Mouse (Mus musculus) lung, postnatal 0 days (tissue): ENCODE measurements around the gene Gm43191.

ENCODE experiments used
- CTCF ChIP-seq: IDR thresholded peaks from 2 replicates; pipeline ENCODE4 v1.5.1; 2016; ENCODE audit warnings: antibody characterized with exemption, mild to moderate bottlenecking
- EP300 ChIP-seq: IDR thresholded peaks from 2 replicates; pipeline ENCODE4 v1.6.1; 2016; ENCODE audit warnings: antibody characterized with exemption, mild to moderate bottlenecking, control low read depth

DNA sequence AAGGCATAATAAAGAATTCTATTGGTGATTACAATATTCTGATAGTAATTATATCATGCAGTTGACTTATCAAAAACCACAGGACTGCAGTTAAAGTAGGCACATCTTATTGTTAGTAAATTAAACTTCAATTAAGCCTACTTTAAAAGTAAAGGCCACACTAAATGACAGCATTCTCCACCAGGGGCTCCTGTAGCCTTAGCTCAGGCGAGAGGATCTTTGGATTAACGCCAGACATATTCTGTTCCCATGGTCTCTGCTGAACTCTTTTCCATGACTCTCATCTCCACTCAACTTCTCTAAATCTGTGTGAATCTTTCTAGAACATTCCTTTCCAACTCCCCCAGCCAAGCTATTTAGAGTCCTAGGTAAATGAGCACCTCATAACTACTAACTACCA lies 17.7 kb upstream of the Gm43191 start:
- TF ChIP-seq CTCF (peak; percentile 43), EP300 (no peak)
